Mouse (Mus musculus): Measurements from ENCODE around the gene Lamb1. TPM values are rescaled to one million over a fixed set of nuclear protein-coding genes. Genes with fewer than 3 reads are reported as not detected.

Gene Lamb1
- total RNA-seq, 2 experiments from 2014 or later: 155 to 176 TPM

- DNase-seq: no peak
These were observed 12.8 kb upstream of the Lamb1 start for GRCm38 (mm10) chr12:31252259-31252658.

GRCm38 (mm10) chr12:31254978-31255377 is 10.1 kb upstream of the Lamb1 start:
- no peak for DNase-seq

- DNase-seq: no peak
These were observed 8.7 kb upstream of the Lamb1 start for GRCm38 (mm10) chr12:31256121-31256903.

- no peak for DNase-seq
These were observed 3.2 kb upstream of the Lamb1 start for GRCm38 (mm10) chr12:31261882-31262281.

GRCm38 (mm10) chr12:31263921-31264320 is 1.1 kb upstream of the Lamb1 start:
- DNase-seq: no peak

GRCm38 (mm10) chr12:31265722-31266431 is 843 bp downstream of the Lamb1 start:
- DNase-seq: peak; percentile 27

- no peak for DNase-seq
These were observed 1.7 kb downstream of the Lamb1 start for GRCm38 (mm10) chr12:31266686-31267085.

GRCm38 (mm10) chr12:31267363-31267762 is 2.3 kb downstream of the Lamb1 start:
- DNase-seq: no peak

GRCm38 (mm10) chr12:31268315-31268714 is 3.3 kb downstream of the Lamb1 start:
- no peak for DNase-seq

- no peak for DNase-seq
These were observed 4.1 kb downstream of the Lamb1 start for GRCm38 (mm10) chr12:31269020-31269597.

GRCm38 (mm10) chr12:31270361-31270760 is 5.3 kb downstream of the Lamb1 start:
- DNase-seq: no peak

- no peak for DNase-seq
These were observed 5.7 kb downstream of the Lamb1 start for GRCm38 (mm10) chr12:31270776-31271175.

- DNase-seq: peak; percentile 49
These were observed 6.5 kb downstream of the Lamb1 start for GRCm38 (mm10) chr12:31271361-31272011.

- no peak for DNase-seq
These were observed 7.1 kb downstream of the Lamb1 start for GRCm38 (mm10) chr12:31272012-31272735.

- no peak for DNase-seq
These were observed 7.8 kb downstream of the Lamb1 start for GRCm38 (mm10) chr12:31272846-31273245.

- no peak for DNase-seq
These were observed 8.6 kb downstream of the Lamb1 start for GRCm38 (mm10) chr12:31273646-31274045.

- no peak for DNase-seq
These were observed 10.4 kb downstream of the Lamb1 start for GRCm38 (mm10) chr12:31275411-31275810.

- DNase-seq: no peak
These were observed 13.2 kb downstream of the Lamb1 start for GRCm38 (mm10) chr12:31278270-31278669.

- DNase-seq: no peak
These were observed 15.3 kb downstream of the Lamb1 start for GRCm38 (mm10) chr12:31280318-31280717.

- DNase-seq: no peak
These were observed 16.1 kb downstream of the Lamb1 start for GRCm38 (mm10) chr12:31281100-31281591.

- DNase-seq: no peak
These were observed 17.2 kb downstream of the Lamb1 start for GRCm38 (mm10) chr12:31282241-31282640.

- DNase-seq: no peak
These were observed 18.1 kb downstream of the Lamb1 start for GRCm38 (mm10) chr12:31283131-31283530.

Data from gastrocnemius, postnatal 10 days (tissue).